Mouse (Mus musculus): ENCODE measurements around the gene Eras.

Eras gene

GRCm38 (mm10) chrX:7928270-7928790, at the start of gene Eras:
TSS of gene Eras (minus strand) at chrX:7928607.
- in situ Hi-C loops (cut with MseI, MboI) = no loop called here

DNA sequence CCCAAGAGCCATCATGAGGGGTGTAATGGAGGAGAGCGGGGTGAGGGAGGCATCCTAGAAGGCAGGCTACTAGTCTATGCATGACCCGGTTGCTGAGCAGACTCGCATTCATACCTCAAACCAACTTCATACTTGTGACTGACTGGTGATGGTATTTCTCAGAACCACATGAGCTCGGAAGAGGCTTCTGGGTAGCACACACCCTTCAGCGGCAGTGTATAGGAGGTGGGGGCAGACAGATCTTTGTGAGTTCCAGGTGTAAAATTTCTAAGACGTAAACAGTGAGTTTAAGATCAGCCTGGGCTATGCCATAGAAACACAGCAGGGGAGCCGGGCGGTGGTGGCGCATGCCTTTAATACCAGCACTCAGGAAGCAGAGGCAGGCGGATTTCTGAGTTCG, 49.5 kb upstream of the Eras start, which contains the start of gene Gata1:
Gene Gata1 (minus strand): TSS at position 180 of the 400 bp plus-strand sequence.
- in situ Hi-C loops (cut with MseI, MboI) = no loop called here

GRCm38 (mm10) chrX:7971292-7971691, 42.9 kb upstream of the Eras start:
- in situ Hi-C loops (cut with MseI, MboI) = no loop called here

DNA sequence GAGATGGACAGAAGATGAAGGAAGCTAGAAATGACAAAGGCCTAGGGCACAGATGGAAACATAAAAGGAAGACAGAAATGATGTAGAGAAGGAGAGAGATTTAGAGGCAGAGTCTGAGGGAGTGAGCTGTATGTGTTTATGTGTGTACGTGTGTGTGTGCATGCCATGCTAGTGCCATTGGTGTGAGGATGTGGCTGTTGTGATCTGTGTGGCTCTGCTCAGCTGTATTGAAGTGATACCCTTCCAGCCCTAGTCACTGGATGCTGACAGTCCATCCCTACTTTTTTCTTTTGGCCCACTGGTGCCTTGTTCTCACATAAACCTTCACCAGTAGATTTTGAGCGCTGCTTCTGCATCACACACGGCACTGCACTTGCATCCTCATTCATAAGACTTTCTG, 40.5 kb upstream of the Eras start:
- in situ Hi-C loops (cut with MseI, MboI) = no loop called here

GRCm38 (mm10) chrX:7968226-7968625, 39.8 kb upstream of the Eras start:
- in situ Hi-C loops (cut with MseI, MboI) = no loop called here

- in situ Hi-C loops (cut with MseI, MboI) = no loop called here
Observed at GRCm38 (mm10) chrX:7967596-7968201, 39.3 kb upstream of the Eras start.

GRCm38 (mm10) chrX:7966161-7966560, 37.8 kb upstream of the Eras start:
- in situ Hi-C loops (cut with MseI, MboI) = no loop called here

DNA sequence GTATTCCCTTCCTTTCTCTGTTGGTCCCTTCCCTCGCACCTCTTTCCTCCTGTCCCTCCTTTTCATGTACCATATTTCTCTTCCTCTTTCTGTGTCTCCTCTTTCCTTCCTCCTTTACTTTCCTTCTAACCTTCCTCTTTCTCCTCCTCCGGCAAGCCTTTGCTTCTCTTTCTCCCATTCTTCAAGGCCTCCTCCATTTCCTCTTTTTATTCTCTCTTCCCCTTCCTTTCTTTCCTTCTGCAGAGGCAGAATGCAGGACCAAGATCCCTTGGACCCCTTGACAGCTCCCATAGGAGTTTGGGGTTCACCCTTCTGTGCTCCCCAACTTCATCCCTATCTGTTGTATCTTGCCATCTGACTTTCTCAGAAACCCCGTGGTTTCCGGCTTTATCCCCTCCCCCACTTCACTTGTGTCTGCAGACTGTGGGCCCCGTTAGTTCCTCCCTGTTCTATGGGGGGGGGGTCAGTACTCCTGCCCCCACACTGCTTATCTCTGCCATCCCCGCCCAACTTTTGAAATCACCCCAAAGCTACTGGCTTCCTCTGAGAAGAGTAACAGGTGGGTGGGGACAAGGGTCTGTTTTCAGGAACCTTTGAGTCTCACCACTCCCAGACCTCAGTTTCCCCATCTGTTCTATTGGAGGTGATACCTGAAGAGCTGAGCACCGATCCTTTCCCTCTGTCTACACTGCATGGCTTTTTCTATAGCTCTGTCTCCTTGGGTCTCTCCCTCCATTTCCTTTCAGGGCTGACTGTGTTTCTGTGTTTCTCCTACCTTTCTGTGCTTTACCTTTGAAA, 35.6 kb upstream of the Eras start:
- in situ Hi-C loops (cut with MseI, MboI) = no loop called here

- in situ Hi-C loops (cut with MseI, MboI) = no loop called here
Observed at GRCm38 (mm10) chrX:7958868-7959267, 30.5 kb upstream of the Eras start.

- in situ Hi-C loops (cut with MseI, MboI) = no loop called here
Observed at GRCm38 (mm10) chrX:7950091-7950490, 21.7 kb upstream of the Eras start.

DNA sequence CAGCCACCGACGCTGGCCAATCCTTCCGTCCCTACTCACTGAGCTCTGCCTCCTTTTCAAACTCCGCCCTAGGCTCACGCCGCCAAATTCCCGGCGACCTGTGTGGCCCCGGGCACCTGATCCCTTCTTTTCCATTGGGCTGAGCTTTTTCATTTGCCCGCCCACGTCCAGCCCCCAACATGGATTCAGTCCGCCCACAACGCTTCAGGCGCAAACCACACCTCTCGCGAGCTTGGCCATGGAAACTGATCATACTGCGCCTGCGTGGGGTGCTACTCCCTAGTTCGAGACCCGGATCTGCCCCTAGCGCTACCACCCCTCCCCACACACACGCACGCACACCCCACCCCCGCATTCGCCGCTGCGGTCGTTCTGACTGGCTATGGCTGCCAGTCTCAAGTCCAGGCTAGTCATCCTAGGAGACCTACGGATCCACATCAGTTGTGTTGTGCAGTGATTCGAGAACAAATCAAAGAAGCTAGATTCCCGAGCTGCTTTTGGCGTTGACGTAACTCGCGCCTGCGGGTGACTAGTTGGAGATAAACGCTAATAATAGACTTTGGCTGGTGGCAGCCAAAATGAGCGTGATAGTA, 19.6 kb upstream of the Eras start:
- in situ Hi-C loops (cut with MseI, MboI) = no loop called here

DNA sequence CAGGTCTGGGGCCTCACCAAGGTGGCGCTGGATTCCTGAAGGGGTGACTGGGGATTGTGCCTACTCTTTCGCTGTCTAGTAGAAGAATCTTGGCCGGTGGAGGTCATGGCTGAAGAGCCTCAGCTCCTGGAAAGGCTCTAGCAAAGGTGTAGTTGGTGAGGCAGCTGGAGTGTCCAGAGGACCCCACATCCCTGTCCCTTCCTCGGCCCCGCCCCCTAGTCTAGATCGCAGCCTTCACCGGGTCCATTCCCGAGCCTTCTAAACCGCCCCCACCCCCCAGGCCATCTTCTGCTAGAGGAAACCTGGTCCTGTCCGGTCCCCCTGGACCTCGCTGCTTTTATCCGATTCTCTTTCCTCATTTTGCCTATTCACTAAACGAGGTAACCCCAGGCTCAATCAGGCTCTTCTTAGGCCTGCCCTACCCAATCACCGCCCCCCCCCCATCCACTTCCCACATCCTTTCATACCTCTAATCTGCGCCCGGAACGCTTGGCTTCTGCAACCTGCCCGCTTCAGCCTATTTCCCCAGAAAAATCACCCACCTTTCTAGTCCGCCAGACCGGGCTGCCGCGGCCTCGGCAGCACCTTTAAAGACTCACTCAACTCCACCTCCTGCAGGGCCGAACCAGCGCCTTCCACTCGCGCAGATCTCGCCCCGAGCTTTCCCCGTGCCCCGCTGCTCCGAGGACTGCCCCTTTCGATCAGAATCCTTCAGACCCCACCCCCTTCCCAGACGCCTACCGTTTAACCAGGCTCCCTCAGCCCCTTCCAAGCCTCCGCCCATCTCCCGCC, 18.9 kb upstream of the Eras start, which contains the start of gene Hdac6:
Gene Hdac6 (minus strand): TSS at position 782 of the 792 bp plus-strand sequence.
- in situ Hi-C loops (cut with MseI, MboI) = no loop called here

DNA sequence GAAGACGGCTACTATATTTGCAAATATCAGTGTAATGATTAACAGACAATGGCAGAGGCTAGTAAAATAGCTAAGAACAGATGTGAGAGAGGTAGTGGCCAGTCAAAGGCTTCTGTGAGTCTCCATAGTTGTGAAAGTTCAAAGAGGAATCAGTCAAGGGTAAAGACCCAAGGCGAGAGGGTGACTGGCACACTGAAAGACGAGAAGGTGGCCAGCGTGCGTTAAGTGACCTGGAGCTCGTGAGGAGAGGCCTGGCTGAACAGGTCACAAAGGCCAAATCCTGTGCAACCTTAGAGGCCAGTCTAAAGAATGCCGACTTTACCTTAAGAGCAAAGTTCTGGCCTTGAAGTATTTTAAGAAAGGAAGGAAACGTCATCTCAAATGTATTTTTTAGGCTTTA, 17.2 kb upstream of the Eras start:
- in situ Hi-C loops (cut with MseI, MboI) = no loop called here

DNA sequence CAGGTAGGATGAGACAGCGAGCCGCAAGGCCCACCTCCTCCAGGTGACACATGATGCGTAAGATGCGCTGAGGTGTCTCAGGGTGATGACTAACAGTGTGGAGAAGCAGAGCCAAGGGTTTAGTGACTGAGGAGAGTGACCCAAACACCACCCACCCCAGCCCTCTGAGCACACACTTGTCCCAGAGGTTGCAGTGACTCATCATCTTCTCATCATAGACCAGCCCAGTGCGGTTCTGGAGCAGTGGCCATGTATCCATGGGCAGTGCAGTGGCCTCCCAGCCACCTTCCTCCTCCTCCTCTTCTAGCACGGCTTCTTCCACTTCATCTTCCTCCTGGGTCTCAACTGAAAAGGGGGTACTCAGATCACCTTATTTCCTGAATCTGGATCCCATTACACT, 9.3 kb upstream of the Eras start:
- in situ Hi-C loops (cut with MseI, MboI) = no loop called here

DNA sequence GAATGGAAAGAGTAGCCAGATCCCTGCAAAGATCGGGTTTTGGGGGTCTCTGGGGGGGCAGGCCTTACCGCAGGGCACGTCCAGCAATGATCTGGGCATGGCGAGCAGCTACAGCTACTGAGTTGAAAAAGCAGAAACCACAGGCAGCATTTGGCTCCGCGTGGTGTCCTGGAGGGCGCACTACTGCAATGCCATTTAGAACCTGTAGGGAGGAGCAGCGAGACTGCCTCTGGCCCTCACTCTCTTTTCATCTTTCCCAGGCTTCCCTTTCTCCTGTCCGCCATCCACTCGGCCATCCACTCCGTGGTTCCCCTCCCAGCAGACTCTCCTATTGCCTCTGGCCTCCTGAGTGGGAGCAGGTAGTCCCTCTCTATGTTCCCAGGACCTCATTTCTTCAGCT, 8.5 kb upstream of the Eras start:
- in situ Hi-C loops (cut with MseI, MboI) = no loop called here

DNA sequence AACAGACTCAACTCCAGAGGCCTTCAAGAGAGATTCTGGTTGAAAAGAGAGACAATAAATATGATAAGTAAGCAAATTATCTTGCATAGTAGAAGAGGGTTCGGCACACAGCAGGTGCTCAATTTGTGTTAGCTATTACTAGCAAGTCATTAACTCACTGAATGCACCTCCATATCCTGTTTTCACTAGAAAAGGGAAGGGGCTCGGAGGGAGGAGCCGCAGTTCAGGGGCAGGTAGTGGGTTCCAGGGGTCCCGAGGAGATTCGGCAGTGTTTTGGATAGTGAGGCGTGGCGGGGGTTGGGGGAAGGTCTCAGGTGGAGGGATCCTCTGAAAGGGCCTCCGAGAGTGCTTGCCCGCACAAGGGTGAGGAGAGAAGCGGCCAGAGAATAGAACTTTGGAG, 1.3 kb downstream of the Eras start:
- in situ Hi-C loops (cut with MseI, MboI) = no loop called here

DNA sequence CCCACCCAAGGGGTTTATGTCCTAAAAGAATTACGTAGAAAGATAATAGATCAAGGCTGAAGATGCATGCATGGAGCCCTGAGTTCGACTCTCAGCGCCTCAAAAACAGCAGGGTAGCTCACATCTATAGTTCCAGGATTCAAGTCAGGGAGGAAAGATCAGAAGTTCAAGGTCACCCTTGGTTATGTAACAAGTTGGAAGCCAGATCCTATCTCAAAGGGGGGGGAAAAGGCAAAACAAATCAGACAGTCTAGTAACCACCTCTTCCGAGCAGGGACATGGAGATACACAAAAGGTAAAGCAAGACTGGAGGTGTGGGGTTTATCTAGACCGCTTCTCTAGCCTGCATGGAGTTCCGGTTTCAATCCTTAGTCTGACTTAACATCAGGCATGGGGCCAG, 2.1 kb downstream of the Eras start:
- in situ Hi-C loops (cut with MseI, MboI) = no loop called here

DNA sequence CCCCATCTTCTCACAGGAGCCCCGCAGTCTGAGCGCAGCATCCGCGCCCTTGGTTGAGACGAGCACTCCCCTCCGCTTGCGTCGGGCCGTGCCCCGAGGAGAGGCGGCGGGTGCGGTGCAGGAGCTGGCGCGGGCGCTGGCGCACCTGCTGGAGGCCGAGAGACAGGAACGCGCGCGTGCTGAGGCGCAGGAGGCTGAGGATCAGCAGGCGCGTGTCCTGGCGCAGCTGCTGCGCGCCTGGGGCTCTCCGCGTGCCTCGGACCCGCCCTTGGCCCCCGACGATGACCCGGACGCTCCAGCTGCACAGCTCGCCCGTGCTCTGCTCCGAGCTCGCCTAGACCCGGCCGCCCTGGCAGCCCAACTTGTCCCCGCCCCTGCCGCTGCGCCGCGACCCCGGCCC, 6.4 kb downstream of the Eras start:
- in situ Hi-C loops (cut with MseI, MboI) = loop anchor here in 1 of 2 experiments (5.0 to 25.0 kb wide), 2 partner anchors 90 to 190 kb away; no protein-coding TSS in a partner anchor

DNA sequence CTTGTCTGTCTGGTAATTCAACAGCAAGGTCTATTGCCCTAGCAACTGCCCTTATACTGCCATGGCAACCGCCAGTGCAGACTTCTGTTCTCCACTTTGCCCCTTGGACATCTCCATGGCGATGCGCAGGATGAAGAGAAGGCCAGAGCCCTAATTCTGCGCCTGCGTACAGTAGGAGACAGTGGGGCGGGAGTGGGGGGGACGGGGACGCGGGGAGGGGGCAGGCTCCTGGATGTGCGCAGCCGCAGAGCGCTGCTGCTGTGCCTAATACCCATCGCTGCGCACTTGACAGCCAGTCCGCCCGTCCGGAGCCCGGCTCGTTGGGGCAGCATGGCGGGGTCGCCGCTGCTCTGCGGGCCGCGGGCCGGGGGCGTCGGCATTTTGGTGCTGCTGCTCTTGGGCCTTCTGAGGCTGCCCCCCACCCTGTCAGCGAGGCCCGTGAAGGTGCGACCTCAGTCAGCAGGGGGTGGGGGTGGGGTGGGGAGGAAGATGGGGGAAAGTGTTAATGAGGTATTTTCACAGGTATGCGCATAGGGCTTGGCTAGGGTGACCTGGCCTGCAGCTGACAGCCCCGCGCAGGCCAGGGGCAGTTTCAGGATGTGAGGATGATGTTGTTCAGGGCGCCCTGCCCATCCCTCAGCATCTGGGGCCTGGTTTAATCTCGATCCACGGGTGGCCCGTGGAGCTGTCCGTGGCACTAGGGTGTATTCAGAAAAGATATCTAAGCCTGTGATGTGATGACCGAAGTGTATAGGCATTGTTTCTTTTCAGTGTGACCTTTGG, 8.6 kb downstream of the Eras start, which contains the start of gene Pcsk1n:
Gene Pcsk1n (plus strand): TSS at position 222 of the 783 bp plus-strand sequence.
- in situ Hi-C loops (cut with MseI, MboI) = loop anchor here (5.0 to 25.0 kb wide), 4 partner anchors 93 to 195 kb away; partner anchors contain the start of gene Glod5 (in 1 of the 2)

GRCm38 (mm10) chrX:7917960-7918359, 10.4 kb downstream of the Eras start:
- in situ Hi-C loops (cut with MseI, MboI) = loop anchor here (5.0 to 25.0 kb wide), 3 partner anchors 99 to 197 kb away; partner anchors contain the start of gene Glod5 (in 1 of the 2)
